Mouse (Mus musculus) B cell, adult 2 months (primary cell): ENCODE measurements at regions not wholly inside any gene's neighbourhood (a gene's known extent, or its start where the extent isn't known, plus 50 kb on each side); places are given as distances from the start of the nearest gene placed in this dataset.

ENCODE experiments used
- DNase-seq, 2 experiments: peaks; one replicate each; pipeline ENCODE4 v3.0.0; 2022

- DNase-seq = no peak
These were observed 87.0 kb upstream of the Hs6st1 start for GRCm38 (mm10) chr1:35981226-35981625.

GRCm38 (mm10) chr1:35983361-35983760, 84.8 kb upstream of the Hs6st1 start:
- no peak for DNase-seq

GRCm38 (mm10) chr1:35985318-35985717, 82.9 kb upstream of the Hs6st1 start:
- no peak for DNase-seq

GRCm38 (mm10) chr1:35986666-35987065, 81.5 kb upstream of the Hs6st1 start:
- no peak for DNase-seq

- DNase-seq = no peak
These were observed 75.8 kb upstream of the Hs6st1 start for GRCm38 (mm10) chr1:35992227-35992909.

- DNase-seq = no peak
These were observed 75.3 kb upstream of the Hs6st1 start for GRCm38 (mm10) chr1:35992937-35993336.

- DNase-seq = no peak
These were observed 72.5 kb upstream of the Hs6st1 start for GRCm38 (mm10) chr1:35995691-35996090.

- DNase-seq = no peak
These were observed 66.9 kb upstream of the Hs6st1 start for GRCm38 (mm10) chr1:36001319-36001718.

- DNase-seq = no peak
These were observed 66.4 kb upstream of the Hs6st1 start for GRCm38 (mm10) chr1:36001821-36002220.

- no peak for DNase-seq
These were observed 64.6 kb upstream of the Hs6st1 start for GRCm38 (mm10) chr1:36003592-36003991.

- DNase-seq = no peak
These were observed 59.6 kb upstream of the Hs6st1 start for GRCm38 (mm10) chr1:36008598-36008997.

GRCm38 (mm10) chr1:36009010-36009619, 59.1 kb upstream of the Hs6st1 start:
- DNase-seq = no peak

- no peak for DNase-seq
These were observed 58.0 kb upstream of the Hs6st1 start for GRCm38 (mm10) chr1:36010151-36010550.

- DNase-seq = no peak
These were observed 57.4 kb upstream of the Hs6st1 start for GRCm38 (mm10) chr1:36010834-36011233.

- no peak for DNase-seq
These were observed 56.0 kb upstream of the Hs6st1 start for GRCm38 (mm10) chr1:36012081-36012765.

- DNase-seq = no peak
These were observed 54.3 kb upstream of the Hs6st1 start for GRCm38 (mm10) chr1:36013823-36014341.

GRCm38 (mm10) chr1:36014372-36014771, 53.8 kb upstream of the Hs6st1 start:
- DNase-seq = no peak

GRCm38 (mm10) chr1:36015210-36015609, 53.0 kb upstream of the Hs6st1 start:
- DNase-seq = no peak

- DNase-seq = no peak
These were observed 51.6 kb upstream of the Hs6st1 start for GRCm38 (mm10) chr1:36016566-36016965.

- DNase-seq = no peak
These were observed 51.1 kb upstream of the Hs6st1 start for GRCm38 (mm10) chr1:36017061-36017461.

GRCm38 (mm10) chr1:36017656-36018055, 50.5 kb upstream of the Hs6st1 start:
- DNase-seq = no peak
